Mouse (Mus musculus) bone marrow macrophage, adult 2 months (primary cell): ENCODE measurements around the gene Tgfbr3. TPM values are rescaled to one million over a fixed set of nuclear protein-coding genes. Genes with fewer than 3 reads are reported as not detected.

Source experiments
- H3K27ac ChIP-seq: 2 replicates; pipeline ENCODE4 v1.5.1; 2012; ENCODE audit warnings: low read depth, low read length; ENCODE audit not compliant: insufficient read depth
- H3K4me1 ChIP-seq: 2 replicates; pipeline ENCODE4 v1.6.1; 2012; ENCODE audit warnings: low read length; ENCODE audit not compliant: control insufficient read depth, insufficient read depth
- H3K4me3 ChIP-seq: 2 replicates; pipeline ENCODE4 v1.5.1; 2012; ENCODE audit warnings: mild to moderate bottlenecking, low read length, moderate library complexity; ENCODE audit not compliant: insufficient read depth
- CTCF ChIP-seq: IDR thresholded peaks from 2 replicates; pipeline ENCODE4 v1.5.1; 2012; ENCODE audit warnings: low read depth, mild to moderate bottlenecking, low read length, moderate library complexity
- POLR2A ChIP-seq: IDR thresholded peaks from 2 replicates; pipeline ENCODE4 v1.6.1; 2012; ENCODE audit warnings: mild to moderate bottlenecking, low read depth, low read length, borderline replicate concordance
- polyA plus RNA-seq: library from polyadenylated mRNA; stranded (reverse); fragments of >200 nt; gene quantifications from 2 replicates; pipeline ENCODE4 v1.2.4, GENCODE M21; 2012; ENCODE audit not compliant: missing spikeins, insufficient read depth, insufficient read length

Gene Tgfbr3
- polyA plus RNA-seq, 1 experiment = 1.1 TPM

GRCm38 (mm10) chr5:107295817-107296511, 6.5 kb upstream of the Tgfbr3 start:
- TF ChIP-seq CTCF (no peak), POLR2A (no peak)
- Histone ChIP-seq H3K4me3 (no peak overlapping the region), H3K4me1 (no peaks in the 10 kb centered on the region), H3K27ac (no peak overlapping the region)

GRCm38 (mm10) chr5:107295061-107295816, 5.8 kb upstream of the Tgfbr3 start:
- Histone ChIP-seq H3K4me1 (no peaks in the 10 kb centered on the region), H3K4me3 (no peak overlapping the region), H3K27ac (no peak overlapping the region)
- TF ChIP-seq CTCF = no peak
- TF ChIP-seq POLR2A = no peak

- Histone ChIP-seq H3K27ac (no peak overlapping the region), H3K4me3 (no peak overlapping the region), H3K4me1 (no peaks in the 10 kb centered on the region)
- TF ChIP-seq CTCF = no peak
- TF ChIP-seq POLR2A = no peak
Observed at GRCm38 (mm10) chr5:107294041-107294440, 4.6 kb upstream of the Tgfbr3 start.

GRCm38 (mm10) chr5:107289986-107290385, 557 bp upstream of the Tgfbr3 start:
- TF ChIP-seq POLR2A (no peak), CTCF (no peak)
- Histone ChIP-seq H3K4me1 (no peaks in the 10 kb centered on the region), H3K4me3 (no peak overlapping the region), H3K27ac (no peak overlapping the region)

GRCm38 (mm10) chr5:107288427-107289233, 799 bp downstream of the Tgfbr3 start:
- Histone ChIP-seq H3K27ac (no peak overlapping the region), H3K4me1 (no peaks in the 10 kb centered on the region), H3K4me3 (peak overlapping the region; percentile 73)
- no peak for TF ChIP-seq POLR2A
- TF ChIP-seq CTCF = no peak

GRCm38 (mm10) chr5:107287908-107288267, 1.5 kb downstream of the Tgfbr3 start:
- no peak overlapping the region for H3K4me3 ChIP-seq
- TF ChIP-seq POLR2A = no peak
- TF ChIP-seq CTCF = no peak
- H3K27ac ChIP-seq = no peak overlapping the region
- no peaks in the 10 kb centered on the region for H3K4me1 ChIP-seq

GRCm38 (mm10) chr5:107287254-107287907, 2.0 kb downstream of the Tgfbr3 start:
- Histone ChIP-seq H3K4me3 (no peak overlapping the region), H3K27ac (no peak overlapping the region), H3K4me1 (no peaks in the 10 kb centered on the region)
- TF ChIP-seq CTCF = no peak
- TF ChIP-seq POLR2A = no peak

GRCm38 (mm10) chr5:107285563-107285962, 3.9 kb downstream of the Tgfbr3 start:
- no peaks in the 10 kb centered on the region for H3K4me1 ChIP-seq
- TF ChIP-seq POLR2A (no peak), CTCF (no peak)
- no peak overlapping the region for H3K27ac ChIP-seq
- H3K4me3 ChIP-seq = no peak overlapping the region

GRCm38 (mm10) chr5:107283935-107284524, 5.4 kb downstream of the Tgfbr3 start:
- TF ChIP-seq CTCF = no peak
- TF ChIP-seq POLR2A = no peak
- no peak overlapping the region for H3K4me3 ChIP-seq
- no peaks in the 10 kb centered on the region for H3K4me1 ChIP-seq
- no peak overlapping the region for H3K27ac ChIP-seq

GRCm38 (mm10) chr5:107282561-107283307, 6.7 kb downstream of the Tgfbr3 start:
- H3K27ac ChIP-seq = no peak overlapping the region

More at GRCm38 (mm10) chr5:107282561-107283307, 6.7 kb downstream of the Tgfbr3 start:
- no peak overlapping the region for H3K4me3 ChIP-seq
- TF ChIP-seq POLR2A (no peak), CTCF (no peak)
- no peaks in the 10 kb centered on the region for H3K4me1 ChIP-seq
